Mouse (Mus musculus) stomach, embryonic 15.5 days (tissue): ENCODE measurements around the gene Znrd1. TPM values are rescaled to one million over a fixed set of nuclear protein-coding genes. Genes with fewer than 3 reads are reported as not detected.

Experiments
- ATAC-seq: fragments of 200-750 bp; cut with Nextera tagmentation; 2 replicates; pipeline ENCODE4 v1.8.0; 2017; ENCODE audit warnings: low read depth, moderate number of reproducible peaks, moderate TSS enrichment; ENCODE audit not compliant: insufficient read depth, low FRiP score
- H3K27ac ChIP-seq: fragments of 300-500 bp; sonication (generic); 2 replicates; pipeline ENCODE4 v1.5.1; 2015; ENCODE audit warnings: mild to moderate bottlenecking, inconsistent platforms
- H3K27me3 ChIP-seq: fragments of 300-500 bp; sonication (generic); replicated peaks from 2 replicates; pipeline ENCODE4 v1.6.1; 2015; ENCODE audit warnings: inconsistent platforms
- H3K36me3 ChIP-seq: fragments of 300-500 bp; sonication (generic); 2 replicates; pipeline ENCODE4 v1.6.1; 2015; ENCODE audit warnings: inconsistent platforms
- H3K4me1 ChIP-seq: fragments of 300-500 bp; sonication (generic); 2 replicates; pipeline ENCODE4 v1.6.1; 2015; ENCODE audit warnings: inconsistent platforms
- H3K4me2 ChIP-seq: fragments of 300-500 bp; sonication (generic); 2 replicates; pipeline ENCODE4 v1.6.1; 2015; ENCODE audit warnings: mild to moderate bottlenecking, inconsistent platforms
- H3K4me3 ChIP-seq: fragments of 300-500 bp; sonication (generic); replicated peaks from 2 replicates; pipeline ENCODE4 v1.5.1; 2015; ENCODE audit warnings: inconsistent platforms
- H3K9ac ChIP-seq: fragments of 300-500 bp; sonication (generic); 2 replicates; pipeline ENCODE4 v1.6.1; 2015; ENCODE audit warnings: inconsistent platforms
- H3K9me3 ChIP-seq: fragments of 300-500 bp; sonication (generic); 2 replicates; pipeline ENCODE4 v1.6.1; 2016; ENCODE audit warnings: inconsistent platforms
- WGBS: fragments of 180-500 bp; shearing (Covaris S2); methylation state at CpG from one replicate; pipeline ENCODE4 v1.1.7; 2015; 5-methylcytosine and 5-hydroxymethylcytosine counted together
- polyA plus RNA-seq: library from polyadenylated mRNA; unstranded; fragments of >200 nt; fragmentation: Nextera tagmentation; extraction: Ambion mirVana; gene quantifications from 2 replicates; pipeline ENCODE4 v1.2.1, GENCODE M21; 2015

Znrd1 gene
- polyA plus RNA-seq, 1 experiment from 2014 or later = 75.9 TPM

DNA sequence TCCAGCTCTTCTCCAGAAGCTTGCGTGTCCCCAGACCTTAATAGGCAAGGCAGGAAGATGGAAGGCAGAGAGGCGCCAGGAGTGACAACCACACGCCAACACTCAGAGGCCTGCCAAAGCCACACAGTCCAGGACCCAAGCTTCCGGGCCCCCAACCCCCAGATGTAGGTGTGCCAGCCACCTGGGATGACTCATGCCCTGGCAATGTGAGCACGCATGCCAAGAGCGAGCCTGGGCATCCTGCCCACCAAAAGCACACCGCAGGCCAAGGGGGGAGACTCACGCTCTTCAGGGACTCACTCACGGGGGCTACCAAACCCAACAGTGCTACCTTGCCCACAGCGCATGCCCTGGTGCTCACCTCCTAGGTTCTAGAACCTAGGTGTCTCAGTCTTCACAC is 16.0 kb downstream of the Znrd1 start:
- Histone ChIP-seq H3K4me2 (peak overlapping the region; percentile 88), H3K27me3 (peaks cover 42% of the 10 kb centered on the region), H3K36me3 (no peaks in the 10 kb centered on the region), H3K9me3 (no peaks in the 10 kb centered on the region), H3K4me3 (peak overlapping the region; percentile 41), H3K4me1 (peaks cover 13% of the 10 kb centered on the region), H3K9ac (no peak overlapping the region), H3K27ac (no peak overlapping the region)
- 46% methylated on average over 10 of the region's 10 CpGs for WGBS
- ATAC-seq = peak; percentile 41; the same call in 1 of the 2 replicates

DNA sequence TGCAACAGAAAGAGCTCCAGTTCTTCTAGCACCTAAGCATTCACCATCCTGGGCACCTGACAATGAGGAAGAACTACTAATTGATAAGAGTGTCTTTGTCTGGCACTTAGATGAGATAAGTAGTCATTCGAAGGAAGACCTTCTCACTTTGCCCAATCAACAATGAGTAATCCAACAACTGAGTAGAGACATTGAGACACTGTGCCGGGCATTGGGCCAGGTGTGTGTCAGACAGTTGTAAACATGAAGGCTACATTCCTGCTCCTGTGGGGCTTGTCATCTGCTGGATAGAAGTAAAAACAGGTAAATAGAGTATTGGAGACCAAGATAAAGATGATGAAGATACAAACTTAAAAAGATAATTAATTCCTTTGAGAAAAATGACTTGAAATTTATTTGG is 20.3 kb downstream of the Znrd1 start:
- peaks cover 8% of the 10 kb centered on the region for H3K4me1 ChIP-seq
- H3K9me3 ChIP-seq = no peaks in the 10 kb centered on the region
- peaks cover 25% of the 10 kb centered on the region for H3K27me3 ChIP-seq
- H3K27ac ChIP-seq = no peak overlapping the region
- H3K36me3 ChIP-seq = no peaks in the 10 kb centered on the region
- H3K4me3 ChIP-seq = no peak overlapping the region
- 58% methylated on average over 2 of the region's 2 CpGs for WGBS
- ATAC-seq = no peak
- no peak overlapping the region for H3K9ac ChIP-seq
- no peak overlapping the region for H3K4me2 ChIP-seq

DNA sequence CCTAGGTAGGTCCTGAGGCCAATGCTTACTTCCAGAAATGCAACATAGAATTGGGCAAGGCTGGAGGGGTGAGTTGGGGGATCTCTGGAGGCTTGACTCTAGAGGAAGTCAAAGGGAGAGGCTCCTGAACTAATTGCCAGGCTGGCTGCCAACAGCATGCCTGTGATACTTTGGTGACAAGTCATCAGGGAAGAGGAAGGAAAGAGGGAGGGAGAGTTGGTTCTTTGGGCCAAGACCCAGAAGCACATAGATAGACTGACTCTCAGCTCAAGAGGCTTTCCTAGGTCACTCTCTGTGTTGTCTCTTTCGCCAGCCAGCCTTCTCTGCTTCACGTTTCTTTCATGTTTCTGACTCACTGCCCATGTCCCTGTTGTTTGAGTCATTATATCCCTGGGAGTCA is 26.6 kb downstream of the Znrd1 start:
- H3K4me1 ChIP-seq = no peaks in the 10 kb centered on the region
- no peak for ATAC-seq
- no peak overlapping the region for H3K4me3 ChIP-seq
- H3K9me3 ChIP-seq = no peaks in the 10 kb centered on the region
- no peaks in the 10 kb centered on the region for H3K27me3 ChIP-seq
- WGBS = 48% methylated on average over 2 of the region's 2 CpGs
- no peak overlapping the region for H3K27ac ChIP-seq
- no peaks in the 10 kb centered on the region for H3K36me3 ChIP-seq
- no peak overlapping the region for H3K9ac ChIP-seq
- H3K4me2 ChIP-seq = no peak overlapping the region

DNA sequence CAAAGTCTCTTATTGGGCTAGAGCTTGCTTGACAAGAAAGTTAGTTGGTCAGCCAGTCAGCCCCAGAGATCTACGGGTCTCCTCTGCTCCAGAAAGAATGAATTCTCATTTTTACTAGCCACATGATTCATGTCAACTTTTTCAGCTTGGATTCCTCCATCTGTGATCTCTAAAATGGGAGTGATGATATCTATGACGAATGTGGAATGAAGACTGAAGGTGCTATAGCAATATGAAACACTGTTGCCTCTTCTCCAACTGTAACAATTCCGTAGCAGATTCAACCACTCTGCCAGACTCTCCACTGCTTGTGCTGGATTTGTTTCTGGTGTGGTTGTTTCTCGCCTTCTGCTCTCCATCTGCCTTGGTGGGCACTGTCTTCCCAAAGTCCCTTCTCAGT is 27.2 kb downstream of the Znrd1 start:
- ATAC-seq = no peak

DNA sequence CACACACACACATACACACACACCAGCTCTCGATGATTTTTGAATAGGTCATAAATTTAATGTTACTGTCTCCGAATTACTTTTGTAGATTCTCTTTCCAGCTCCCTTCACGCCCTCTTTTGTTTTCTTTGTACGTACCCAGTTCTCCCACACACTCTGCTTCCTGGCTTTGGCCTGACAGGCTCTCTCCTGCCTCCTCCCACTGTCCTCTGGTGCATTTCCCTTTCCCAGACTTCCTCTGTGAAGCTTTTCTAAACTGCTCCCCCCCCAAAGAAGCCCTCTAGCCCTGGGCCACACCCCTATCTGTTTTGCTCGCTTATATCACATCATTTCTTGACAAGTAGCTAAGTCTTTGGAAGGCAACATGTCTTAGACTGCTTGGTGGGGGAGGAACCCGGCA is 28.1 kb downstream of the Znrd1 start:
- Histone ChIP-seq H3K4me2 (no peak overlapping the region), H3K4me3 (no peak overlapping the region), H3K4me1 (no peaks in the 10 kb centered on the region), H3K9ac (no peak overlapping the region), H3K27me3 (no peaks in the 10 kb centered on the region), H3K9me3 (no peaks in the 10 kb centered on the region), H3K36me3 (no peaks in the 10 kb centered on the region), H3K27ac (no peak overlapping the region)
- 56% methylated on average over 6 of the region's 6 CpGs for WGBS
- ATAC-seq = no peak

More for the DNA sequence above, 27.2 kb downstream of the Znrd1 start:
- WGBS = 78% methylated on average over 4 of the region's 4 CpGs
- H3K4me1 ChIP-seq = no peaks in the 10 kb centered on the region
- no peaks in the 10 kb centered on the region for H3K36me3 ChIP-seq
- no peak overlapping the region for H3K9ac ChIP-seq
- H3K4me3 ChIP-seq = no peak overlapping the region
- H3K27ac ChIP-seq = no peak overlapping the region
- H3K4me2 ChIP-seq = no peak overlapping the region
- no peaks in the 10 kb centered on the region for H3K9me3 ChIP-seq
- no peaks in the 10 kb centered on the region for H3K27me3 ChIP-seq

DNA sequence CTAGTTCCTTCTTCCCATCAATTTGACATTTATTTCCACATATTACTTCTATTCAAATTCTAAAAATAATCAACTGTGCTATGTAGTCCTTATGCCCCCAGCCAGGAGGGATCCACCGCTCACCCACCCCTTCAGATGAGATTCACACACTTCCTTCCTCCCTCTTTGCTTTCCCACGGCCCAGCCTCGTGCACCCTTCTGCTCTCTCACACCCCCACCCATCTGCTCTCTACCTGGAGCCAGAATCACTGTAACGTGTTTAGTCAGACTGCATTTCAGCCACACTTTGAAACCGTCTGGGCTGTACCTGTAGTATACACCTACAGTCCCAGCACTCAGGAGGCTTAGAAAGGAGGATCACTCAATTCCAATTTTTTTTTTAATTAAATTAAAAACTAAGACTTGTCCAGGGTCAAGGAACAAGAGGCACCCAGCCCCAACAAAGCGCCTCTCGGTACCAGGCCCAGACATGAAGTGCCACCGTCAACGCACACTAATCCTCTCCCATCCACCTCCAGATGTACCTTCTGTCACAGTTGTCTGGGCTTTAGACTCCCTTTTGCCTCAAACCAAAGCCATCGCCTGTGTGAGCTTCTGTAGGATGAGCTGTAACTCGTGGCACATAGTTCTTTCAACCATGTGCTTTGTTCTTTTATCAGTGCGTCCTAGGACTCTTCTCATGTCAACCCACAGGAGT is 29.0 kb downstream of the Znrd1 start:
- Histone ChIP-seq H3K4me2 (no peak overlapping the region), H3K9ac (no peak overlapping the region), H3K36me3 (no peaks in the 10 kb centered on the region), H3K27me3 (no peaks in the 10 kb centered on the region), H3K4me3 (no peak overlapping the region), H3K9me3 (no peaks in the 10 kb centered on the region), H3K27ac (no peak overlapping the region), H3K4me1 (no peaks in the 10 kb centered on the region)
- 68% methylated on average over 12 of the region's 12 CpGs for WGBS
- ATAC-seq = no peak

DNA sequence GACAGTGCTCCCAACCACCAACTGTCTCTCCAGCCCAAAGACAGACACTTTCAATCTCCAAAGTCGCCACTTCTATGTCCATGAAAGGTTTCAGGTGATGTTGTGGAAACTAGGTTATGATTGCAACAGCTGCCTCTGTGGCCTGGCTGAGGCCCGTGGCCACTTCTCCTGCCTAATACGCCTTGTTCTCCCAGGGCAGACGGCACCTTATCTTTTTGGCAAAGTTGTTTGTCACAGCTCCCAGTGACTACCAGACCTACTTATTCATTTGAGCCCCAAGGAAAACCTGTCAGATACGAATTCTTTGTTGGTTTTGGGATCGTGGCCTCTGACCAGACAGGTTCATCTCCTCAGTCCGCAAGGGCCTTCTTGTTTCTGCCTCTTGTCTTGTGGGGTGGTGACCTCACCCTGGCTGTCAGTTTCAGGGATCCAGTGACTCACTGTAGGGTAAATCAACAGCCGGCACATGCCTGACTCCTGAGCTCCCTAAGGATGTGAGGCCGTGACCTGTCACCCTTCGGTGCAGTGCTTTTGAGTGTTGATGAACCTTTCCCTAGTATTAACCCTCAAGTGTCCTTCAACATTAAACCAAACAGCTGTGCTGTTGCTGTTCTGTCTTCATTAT is 30.8 kb downstream of the Znrd1 start:
- H3K27ac ChIP-seq = no peak overlapping the region
- no peaks in the 10 kb centered on the region for H3K9me3 ChIP-seq
- no peaks in the 10 kb centered on the region for H3K36me3 ChIP-seq
- ATAC-seq = no peak
- H3K27me3 ChIP-seq = no peaks in the 10 kb centered on the region
- no peak overlapping the region for H3K4me2 ChIP-seq
- 30% methylated on average over 10 of the region's 10 CpGs for WGBS
- no peak overlapping the region for H3K9ac ChIP-seq
- no peak overlapping the region for H3K4me3 ChIP-seq
- no peaks in the 10 kb centered on the region for H3K4me1 ChIP-seq

DNA sequence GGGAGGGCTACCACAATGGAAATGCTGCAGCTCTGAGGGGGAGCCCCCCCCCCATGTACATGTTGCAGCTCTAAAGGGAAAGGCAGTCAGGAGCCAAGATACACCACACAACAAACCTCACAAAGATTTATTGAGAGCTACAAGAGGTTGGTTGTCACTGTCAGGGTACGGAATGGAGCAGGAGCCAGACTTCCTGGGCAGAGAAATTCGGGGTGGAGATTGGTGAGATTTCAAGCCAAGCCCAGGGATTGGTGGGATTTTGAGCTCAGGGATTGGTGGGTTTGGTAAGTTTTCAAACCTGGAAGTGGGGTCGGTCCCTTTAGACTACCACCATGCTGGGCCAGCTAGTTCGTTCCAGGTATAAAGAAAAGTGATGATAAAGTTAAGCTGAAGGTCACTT is 34.9 kb downstream of the Znrd1 start:
- Histone ChIP-seq H3K4me3 (no peak overlapping the region), H3K36me3 (no peaks in the 10 kb centered on the region), H3K27ac (no peak overlapping the region), H3K9ac (no peak overlapping the region), H3K4me2 (no peak overlapping the region), H3K9me3 (no peaks in the 10 kb centered on the region), H3K4me1 (no peaks in the 10 kb centered on the region), H3K27me3 (no peaks in the 10 kb centered on the region)
- WGBS = 57% methylated on average over 4 of the region's 4 CpGs
- ATAC-seq = no peak

DNA sequence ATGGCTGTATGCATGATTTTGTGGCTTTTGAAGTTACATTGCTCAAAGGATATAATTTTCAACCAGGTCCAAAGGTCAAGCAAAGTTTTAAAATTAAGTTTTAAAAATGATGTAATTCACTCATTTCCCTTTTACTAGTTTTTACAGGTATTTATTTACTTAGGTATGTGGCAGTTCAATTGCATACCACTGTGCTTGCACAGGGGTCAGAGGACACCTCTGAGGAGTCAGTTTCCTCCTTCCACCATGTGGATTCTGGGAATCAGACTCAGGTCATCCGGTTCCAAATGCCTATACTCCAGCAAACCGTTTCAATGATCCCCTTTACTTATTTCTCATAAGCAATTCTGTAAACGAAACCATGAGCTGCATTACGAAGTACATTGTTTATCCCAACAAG is 35.6 kb downstream of the Znrd1 start:
- 74% methylated on average over 4 of the region's 4 CpGs for WGBS
- H3K4me3 ChIP-seq = no peak overlapping the region
- no peaks in the 10 kb centered on the region for H3K36me3 ChIP-seq
- H3K27ac ChIP-seq = no peak overlapping the region
- H3K4me2 ChIP-seq = no peak overlapping the region
- no peaks in the 10 kb centered on the region for H3K27me3 ChIP-seq
- H3K9ac ChIP-seq = no peak overlapping the region
- ATAC-seq = no peak
- no peaks in the 10 kb centered on the region for H3K4me1 ChIP-seq
- H3K9me3 ChIP-seq = no peaks in the 10 kb centered on the region

DNA sequence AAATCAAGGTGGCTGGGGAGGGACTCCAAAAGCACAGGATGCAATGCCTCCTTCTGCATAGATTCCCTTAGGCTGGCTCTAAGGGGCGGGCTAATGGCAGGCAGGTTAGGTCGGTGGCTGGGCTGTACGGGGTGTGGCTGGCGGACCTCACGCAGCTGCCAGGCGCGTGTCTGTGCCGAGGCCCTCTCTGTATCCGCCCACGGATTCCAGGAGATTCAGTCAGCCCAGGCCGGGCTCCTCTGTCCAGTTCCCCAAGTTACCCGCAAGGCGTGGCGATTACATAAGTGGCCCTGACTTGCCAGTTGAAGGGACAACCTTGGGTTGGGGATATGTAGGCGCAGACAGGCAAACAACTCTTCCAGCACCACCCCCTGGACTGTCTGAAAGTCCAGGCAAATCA is 38.1 kb downstream of the Znrd1 start:
- WGBS = 38% methylated on average over 15 of the region's 15 CpGs

DNA sequence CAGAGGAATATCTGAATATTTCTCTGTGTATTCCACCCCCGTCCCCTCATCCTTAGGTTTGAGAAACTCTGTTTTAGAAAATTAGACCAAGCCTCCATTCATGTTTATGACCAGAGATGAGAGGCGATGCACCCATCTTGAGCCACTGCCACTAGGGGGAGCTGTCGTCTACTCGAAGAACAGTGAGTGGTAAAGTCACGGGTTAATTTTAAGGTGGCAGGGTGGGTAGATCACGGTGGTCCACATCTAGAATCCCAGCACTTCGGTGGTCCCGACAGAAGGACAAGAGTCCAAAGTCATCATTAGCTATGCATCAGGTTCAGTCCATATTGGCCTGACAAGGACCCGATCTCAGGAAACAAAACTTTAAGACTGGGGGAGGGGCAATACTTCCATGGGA is 43.3 kb downstream of the Znrd1 start:
- WGBS = 17% methylated on average over 9 of the region's 9 CpGs

More for the DNA sequence above, 38.1 kb downstream of the Znrd1 start:
- Histone ChIP-seq H3K4me2 (no peak overlapping the region), H3K4me3 (no peak overlapping the region), H3K9me3 (no peaks in the 10 kb centered on the region), H3K27me3 (no peaks in the 10 kb centered on the region), H3K4me1 (no peaks in the 10 kb centered on the region), H3K27ac (no peak overlapping the region), H3K9ac (no peak overlapping the region), H3K36me3 (no peaks in the 10 kb centered on the region)
- ATAC-seq = peak; percentile 39; the same call in 1 of the 2 replicates

DNA sequence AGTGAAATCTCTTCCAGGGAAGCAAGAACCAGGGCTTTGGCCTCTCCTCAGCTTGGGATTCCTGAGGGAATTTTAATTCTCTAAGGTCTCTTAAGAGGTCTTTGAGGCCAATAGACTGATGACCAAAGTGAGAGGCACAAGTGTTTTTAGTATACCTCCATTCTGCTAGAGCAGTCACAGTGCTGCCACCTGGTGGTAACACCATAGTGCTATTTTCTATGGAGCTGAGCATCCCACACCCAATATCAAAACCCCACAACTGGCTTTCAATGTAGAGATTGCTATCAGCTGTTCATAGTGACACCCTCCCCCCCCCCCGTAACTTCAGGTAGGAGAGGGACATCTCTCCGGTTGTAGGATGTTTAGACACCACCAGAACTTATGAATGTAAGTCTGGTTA is 44.3 kb downstream of the Znrd1 start:
- no peak for ATAC-seq
- H3K9ac ChIP-seq = no peak overlapping the region
- WGBS = 6% methylated on average over 2 of the region's 2 CpGs
- no peaks in the 10 kb centered on the region for H3K4me1 ChIP-seq
- no peak overlapping the region for H3K4me3 ChIP-seq
- no peaks in the 10 kb centered on the region for H3K36me3 ChIP-seq
- no peak overlapping the region for H3K27ac ChIP-seq
- no peaks in the 10 kb centered on the region for H3K9me3 ChIP-seq
- H3K27me3 ChIP-seq = no peaks in the 10 kb centered on the region
- no peak overlapping the region for H3K4me2 ChIP-seq

More for the DNA sequence above, 43.3 kb downstream of the Znrd1 start:
- no peaks in the 10 kb centered on the region for H3K36me3 ChIP-seq
- no peak overlapping the region for H3K4me2 ChIP-seq
- H3K4me1 ChIP-seq = no peaks in the 10 kb centered on the region
- no peak for ATAC-seq
- H3K27ac ChIP-seq = no peak overlapping the region
- H3K9me3 ChIP-seq = no peaks in the 10 kb centered on the region
- no peaks in the 10 kb centered on the region for H3K27me3 ChIP-seq
- H3K9ac ChIP-seq = no peak overlapping the region
- no peak overlapping the region for H3K4me3 ChIP-seq
